Mouse (Mus musculus) limb, embryonic 11.5 days (tissue): ENCODE results near the gene Cwc15. TPM values are rescaled to one million over a fixed set of nuclear protein-coding genes. Genes with fewer than 3 reads are reported as not detected.
A peak's percentile ranks its signal among the peaks of the same experiment; 100 is the strongest.

Experiments used
- ATAC-seq: fragments of 200-750 bp; cut with Nextera tagmentation; 2 replicates; pipeline ENCODE4 v1.8.0; 2017; ENCODE audit warnings: low read depth; ENCODE audit not compliant: insufficient number of reproducible peaks, low FRiP score, low TSS enrichment
- DNase-seq: peaks from one replicate; pipeline ENCODE4 v3.0.0-alpha.2; 2015; ENCODE audit warnings: low spot score
- H3K27ac ChIP-seq: fragments of 300-500 bp; sonication (generic); replicated peaks from 2 replicates; pipeline ENCODE4 v1.5.1; 2014; ENCODE audit warnings: low read depth, mild to moderate bottlenecking, low read length
- H3K27me3 ChIP-seq: fragments of 300-500 bp; sonication (generic); 2 replicates; pipeline ENCODE4 v1.6.1; 2014; ENCODE audit warnings: mild to moderate bottlenecking, low read length, mixed read lengths; ENCODE audit not compliant: control insufficient read depth, insufficient read depth
- H3K36me3 ChIP-seq: fragments of 300-500 bp; sonication (generic); 2 replicates; pipeline ENCODE4 v1.6.1; 2014; ENCODE audit warnings: mild to moderate bottlenecking, low read length, moderate library complexity, mixed read lengths; ENCODE audit not compliant: control insufficient read depth, insufficient read depth
- H3K4me1 ChIP-seq: fragments of 300-500 bp; sonication (generic); 2 replicates; pipeline ENCODE4 v1.6.1; 2014; ENCODE audit warnings: low read length, mixed read lengths; ENCODE audit not compliant: control insufficient read depth, insufficient read depth
- H3K4me2 ChIP-seq: fragments of 300-500 bp; sonication (generic); 2 replicates; pipeline ENCODE4 v1.6.1; 2014; ENCODE audit warnings: low read depth, mild to moderate bottlenecking, moderate library complexity; ENCODE audit not compliant: severe bottlenecking
- H3K4me3 ChIP-seq: fragments of 300-500 bp; sonication (generic); 2 replicates; pipeline ENCODE4 v1.5.1; 2014; ENCODE audit warnings: low read depth, low read length
- H3K9ac ChIP-seq: fragments of 300-500 bp; sonication (generic); 2 replicates; pipeline ENCODE4 v1.6.1; 2014; ENCODE audit warnings: mild to moderate bottlenecking, low read length
- H3K9me3 ChIP-seq: fragments of 300-500 bp; sonication (generic); 2 replicates; pipeline ENCODE4 v1.6.1; 2016; ENCODE audit warnings: low read length; ENCODE audit not compliant: control insufficient read depth
- WGBS: fragments of 180-500 bp; shearing (Covaris S2); extraction: QIAGEN DNeasy Blood & Tissue Kit; methylation state at CpG from one replicate; pipeline ENCODE4 v1.1.7; 2014; 5-methylcytosine and 5-hydroxymethylcytosine counted together
- polyA plus RNA-seq: library from polyadenylated mRNA; unstranded; fragments of >200 nt; fragmentation: Nextera tagmentation; extraction: Ambion mirVana; gene quantifications from 2 replicates; pipeline ENCODE4 v1.2.1, GENCODE M21; 2014

Gene Cwc15
- polyA plus RNA-seq, 1 experiment from 2014 or later: 203 TPM

GRCm38 (mm10) chr9:14533659-14534058 is 33.2 kb downstream of the Cwc15 start:
- WGBS: 88% methylated on average over 2 of the region's 2 CpGs
- Histone ChIP-seq H3K4me2 (no peak overlapping the region), H3K9ac (no peak overlapping the region), H3K9me3 (no peaks in the 10 kb centered on the region), H3K36me3 (no peaks in the 10 kb centered on the region), H3K27ac (no peak overlapping the region), H3K4me3 (no peak overlapping the region), H3K4me1 (no peaks in the 10 kb centered on the region), H3K27me3 (no peaks in the 10 kb centered on the region)
- ATAC-seq (no peak), DNase-seq (no peak)

GRCm38 (mm10) chr9:14534833-14535456 is 34.5 kb downstream of the Cwc15 start:
- DNase-seq: no peak

GRCm38 (mm10) chr9:14544034-14544757 is 43.8 kb downstream of the Cwc15 start:
- 82% methylated on average over 9 of the region's 9 CpGs for WGBS
- ATAC-seq (no peak), DNase-seq (no peak)
- H3K27ac ChIP-seq: no peak overlapping the region
- H3K4me1 ChIP-seq: peaks cover 3% of the 10 kb centered on the region; the same call in 1 of the 2 replicates
- no peaks in the 10 kb centered on the region for H3K27me3 ChIP-seq
- H3K9ac ChIP-seq: no peak overlapping the region
- peaks cover 14% of the 10 kb centered on the region for H3K36me3 ChIP-seq
- H3K4me3 ChIP-seq: no peak overlapping the region
- H3K4me2 ChIP-seq: no peak overlapping the region
- H3K9me3 ChIP-seq: no peaks in the 10 kb centered on the region

More at GRCm38 (mm10) chr9:14534833-14535456, 34.5 kb downstream of the Cwc15 start:
- Histone ChIP-seq H3K9ac (no peak overlapping the region), H3K4me1 (no peaks in the 10 kb centered on the region), H3K4me3 (no peak overlapping the region), H3K9me3 (no peaks in the 10 kb centered on the region), H3K27me3 (no peaks in the 10 kb centered on the region), H3K27ac (no peak overlapping the region), H3K36me3 (peaks cover 2% of the 10 kb centered on the region; the same call in 1 of the 2 replicates), H3K4me2 (no peak overlapping the region)
- WGBS: 88% methylated on average over 9 of the region's 9 CpGs
- no peak for ATAC-seq

GRCm38 (mm10) chr9:14547584-14548365 is 47.4 kb downstream of the Cwc15 start:
- no peak for ATAC-seq
- WGBS: 54% methylated on average over 12 of the region's 12 CpGs
- H3K4me3 ChIP-seq: no peak overlapping the region
- no peak overlapping the region for H3K4me2 ChIP-seq
- H3K36me3 ChIP-seq: peaks cover 10% of the 10 kb centered on the region
- no peaks in the 10 kb centered on the region for H3K9me3 ChIP-seq
- H3K27ac ChIP-seq: no peak overlapping the region
- H3K27me3 ChIP-seq: no peaks in the 10 kb centered on the region
- DNase-seq: no peak
- H3K4me1 ChIP-seq: peaks cover 3% of the 10 kb centered on the region; the same call in 1 of the 2 replicates
- no peak overlapping the region for H3K9ac ChIP-seq

GRCm38 (mm10) chr9:14548366-14548761 is 47.9 kb downstream of the Cwc15 start:
- Histone ChIP-seq H3K27me3 (no peaks in the 10 kb centered on the region), H3K27ac (no peak overlapping the region), H3K9ac (no peak overlapping the region), H3K4me3 (no peak overlapping the region), H3K4me1 (peaks cover 3% of the 10 kb centered on the region; the same call in 1 of the 2 replicates), H3K36me3 (peaks cover 10% of the 10 kb centered on the region), H3K9me3 (no peaks in the 10 kb centered on the region), H3K4me2 (no peak overlapping the region)
- WGBS: 61% methylated on average over 11 of the region's 11 CpGs
- ATAC-seq (0 out of 2 replicates have a peak, but pooled peaks have one; percentile 51), DNase-seq (no peak)

DNA sequence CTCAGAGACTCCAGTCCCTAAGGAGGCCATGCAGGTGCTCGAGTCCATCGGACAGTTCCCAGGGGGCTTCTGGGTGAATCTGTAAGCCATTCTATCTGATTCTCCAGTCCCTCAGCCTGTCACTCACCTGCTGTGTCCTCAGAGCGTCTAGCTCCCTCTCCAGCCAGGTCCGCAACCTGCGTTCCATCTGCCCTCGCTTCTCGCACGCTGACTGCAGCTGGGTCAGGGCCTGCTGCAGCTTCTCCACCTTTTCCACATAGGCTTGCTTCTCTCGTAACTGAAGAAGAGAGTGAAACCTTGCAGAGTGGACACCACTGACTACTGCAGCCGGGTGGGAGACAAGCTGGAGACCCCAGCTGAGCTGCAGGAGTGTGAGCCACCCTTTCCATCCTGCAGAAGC is 57.9 kb downstream of the Cwc15 start:
- no peak for ATAC-seq
- 96% methylated on average over 10 of the region's 10 CpGs for whole genome bisulfite sequencing

GRCm38 (mm10) chr9:14559430-14559829 is 59.0 kb downstream of the Cwc15 start:
- Histone ChIP-seq H3K27ac (no peak overlapping the region), H3K4me3 (no peak overlapping the region), H3K4me2 (no peak overlapping the region), H3K9me3 (no peaks in the 10 kb centered on the region), H3K36me3 (peaks cover 20% of the 10 kb centered on the region; the same call in 1 of the 2 replicates), H3K9ac (no peak overlapping the region), H3K27me3 (no peaks in the 10 kb centered on the region), H3K4me1 (no peaks in the 10 kb centered on the region)
- WGBS: 85% methylated on average over 10 of the region's 10 CpGs
- DNase-seq (no peak), ATAC-seq (no peak)

More for the DNA sequence above, 57.9 kb downstream of the Cwc15 start:
- no peak overlapping the region for H3K4me3 ChIP-seq
- no peaks in the 10 kb centered on the region for H3K27me3 ChIP-seq
- no peak for DNase-seq
- no peak overlapping the region for H3K4me2 ChIP-seq
- no peak overlapping the region for H3K27ac ChIP-seq
- H3K36me3 ChIP-seq: peaks cover 20% of the 10 kb centered on the region; the same call in 1 of the 2 replicates
- H3K4me1 ChIP-seq: no peaks in the 10 kb centered on the region
- no peaks in the 10 kb centered on the region for H3K9me3 ChIP-seq
- no peak overlapping the region for H3K9ac ChIP-seq

DNA sequence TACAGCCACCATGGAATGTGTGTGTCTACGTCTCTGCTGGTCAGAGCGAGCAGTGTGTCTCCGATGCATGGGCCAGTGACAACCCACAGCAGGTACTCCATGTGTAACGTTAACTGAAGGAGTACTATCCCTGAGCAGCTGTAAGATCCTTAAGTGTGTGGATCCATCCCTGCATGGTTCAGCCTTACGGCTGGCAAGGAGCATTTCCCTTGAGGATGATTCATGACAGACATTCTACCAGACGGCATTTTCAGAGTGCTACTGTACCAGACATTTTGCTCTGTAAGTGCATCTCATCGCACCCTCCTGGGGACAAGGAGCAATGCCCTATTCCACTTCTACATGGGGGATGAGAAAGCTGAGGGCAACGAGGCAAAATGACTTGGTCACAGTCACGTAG is 59.6 kb downstream of the Cwc15 start:
- no peak overlapping the region for H3K9ac ChIP-seq
- H3K4me2 ChIP-seq: no peak overlapping the region
- H3K36me3 ChIP-seq: peaks cover 21% of the 10 kb centered on the region; the same call in 1 of the 2 replicates

More for the DNA sequence above, 59.6 kb downstream of the Cwc15 start:
- H3K4me1 ChIP-seq: no peaks in the 10 kb centered on the region
- no peak for DNase-seq
- ATAC-seq: no peak
- H3K4me3 ChIP-seq: no peak overlapping the region
- WGBS: 90% methylated on average over 9 of the region's 9 CpGs
- H3K27ac ChIP-seq: no peak overlapping the region
- no peaks in the 10 kb centered on the region for H3K27me3 ChIP-seq
- no peaks in the 10 kb centered on the region for H3K9me3 ChIP-seq
